Mouse (Mus musculus): ENCODE measurements around the gene Sec22b. TPM values are rescaled to one million over a fixed set of nuclear protein-coding genes. Genes with fewer than 3 reads are reported as not detected.

Gene Sec22b
- 119 and 122 TPM in 2 replicates for polyA plus RNA-seq (2016; fragmentation: Nextera tagmentation; extraction: Ambion mirVana)

GRCm38 (mm10) chr3:97900516-97901490 is at the start of gene Sec22b:
Gene Sec22b (plus strand): TSS chr3:97901190.
- Histone ChIP-seq H3K36me3 (replicated peaks) (no peaks in the 10 kb centered on the region), H3K27ac (replicated peaks) (peak within 1 kb of the TSS; percentile 88), H3K4me1 (peaks cover 36% of the 10 kb centered on the region), H3K27me3 (replicated peaks; ENCODE audit: low read depth, poor library complexity, severe bottlenecking) (no peaks in the 10 kb centered on the region), H3K9me3 (no peaks in the 10 kb centered on the region), H3K4me3 (peak within 1 kb of the TSS; percentile 96)
- 5% methylated on average over 41 of the region's 41 CpGs for WGBS
- DNase-seq (ENCODE audit: low spot score), result peak; percentile 87

GRCm38 (mm10) chr3:97851803-97852202 is 49.2 kb upstream of the Sec22b start:
- no peak overlapping the region for H3K4me3 ChIP-seq
- H3K4me1 ChIP-seq, result 0 out of 2 replicates have a peak, but pooled peaks cover 3% of the 10 kb centered on the region
- no peak for DNase-seq (ENCODE audit: low spot score)
- H3K27ac ChIP-seq (replicated peaks), result no peak overlapping the region
- no peaks in the 10 kb centered on the region for H3K36me3 ChIP-seq (replicated peaks)
- WGBS, result 95% methylated on average over 2 of the region's 2 CpGs
- H3K27me3 ChIP-seq (replicated peaks; ENCODE audit: low read depth, poor library complexity, severe bottlenecking), result no peaks in the 10 kb centered on the region
- H3K9me3 ChIP-seq, result no peaks in the 10 kb centered on the region

- 79% methylated on average over 9 of the region's 9 CpGs for WGBS
- no peaks in the 10 kb centered on the region for H3K4me1 ChIP-seq
- no peak for DNase-seq (ENCODE audit: low spot score)
- no peaks in the 10 kb centered on the region for H3K36me3 ChIP-seq (replicated peaks)
- H3K27ac ChIP-seq (replicated peaks), result no peak overlapping the region
- no peaks in the 10 kb centered on the region for H3K9me3 ChIP-seq
- no peak overlapping the region for H3K4me3 ChIP-seq
- H3K27me3 ChIP-seq (replicated peaks; ENCODE audit: low read depth, poor library complexity, severe bottlenecking), result no peaks in the 10 kb centered on the region
Measured at GRCm38 (mm10) chr3:97854575-97855384, 46.2 kb upstream of the Sec22b start.

- DNase-seq (ENCODE audit: low spot score), result no peak
- H3K27ac ChIP-seq (replicated peaks), result no peak overlapping the region
- H3K4me3 ChIP-seq, result no peak overlapping the region
- H3K27me3 ChIP-seq (replicated peaks; ENCODE audit: low read depth, poor library complexity, severe bottlenecking), result no peaks in the 10 kb centered on the region
- H3K36me3 ChIP-seq (replicated peaks), result no peaks in the 10 kb centered on the region
- no peaks in the 10 kb centered on the region for H3K9me3 ChIP-seq
- no peaks in the 10 kb centered on the region for H3K4me1 ChIP-seq
- 85% methylated on average over 1 of the region's 1 CpGs for WGBS
Measured at GRCm38 (mm10) chr3:97859400-97859799, 41.6 kb upstream of the Sec22b start.

- peaks cover 11% of the 10 kb centered on the region for H3K27me3 ChIP-seq (replicated peaks; ENCODE audit: low read depth, poor library complexity, severe bottlenecking)
- no peak overlapping the region for H3K4me3 ChIP-seq
- DNase-seq (ENCODE audit: low spot score), result no peak
- H3K27ac ChIP-seq (replicated peaks), result no peak overlapping the region
- H3K9me3 ChIP-seq, result no peaks in the 10 kb centered on the region
- H3K36me3 ChIP-seq (replicated peaks), result no peaks in the 10 kb centered on the region
- H3K4me1 ChIP-seq, result no peaks in the 10 kb centered on the region
- WGBS, result 91% methylated on average over 7 of the region's 7 CpGs
Measured at GRCm38 (mm10) chr3:97860820-97861451, 40.1 kb upstream of the Sec22b start.

GRCm38 (mm10) chr3:97866696-97867095 is 34.3 kb upstream of the Sec22b start:
- Histone ChIP-seq H3K36me3 (replicated peaks) (no peaks in the 10 kb centered on the region), H3K9me3 (no peaks in the 10 kb centered on the region), H3K4me3 (peak overlapping the region; percentile 64), H3K27me3 (replicated peaks; ENCODE audit: low read depth, poor library complexity, severe bottlenecking) (peaks cover 55% of the 10 kb centered on the region), H3K27ac (replicated peaks) (no peak overlapping the region), H3K4me1 (peaks cover 16% of the 10 kb centered on the region)
- no peak for DNase-seq (ENCODE audit: low spot score)
- WGBS, result 53% methylated on average over 4 of the region's 4 CpGs

- no peak overlapping the region for H3K27ac ChIP-seq (replicated peaks)
- H3K27me3 ChIP-seq (replicated peaks; ENCODE audit: low read depth, poor library complexity, severe bottlenecking), result peaks cover 55% of the 10 kb centered on the region
- no peaks in the 10 kb centered on the region for H3K9me3 ChIP-seq
Measured at GRCm38 (mm10) chr3:97867221-97868023, 33.6 kb upstream of the Sec22b start.

GRCm38 (mm10) chr3:97868024-97868689 is 32.8 kb upstream of the Sec22b start:
- WGBS, result 3% methylated on average over 42 of the region's 42 CpGs
- Histone ChIP-seq H3K27ac (replicated peaks) (no peak overlapping the region), H3K36me3 (replicated peaks) (no peaks in the 10 kb centered on the region), H3K27me3 (replicated peaks; ENCODE audit: low read depth, poor library complexity, severe bottlenecking) (peaks cover 55% of the 10 kb centered on the region), H3K4me3 (peak overlapping the region; percentile 64), H3K4me1 (peaks cover 16% of the 10 kb centered on the region), H3K9me3 (no peaks in the 10 kb centered on the region)
- peak; percentile 75 for DNase-seq (ENCODE audit: low spot score)

More at GRCm38 (mm10) chr3:97867221-97868023, 33.6 kb upstream of the Sec22b start:
- Histone ChIP-seq H3K36me3 (replicated peaks) (no peaks in the 10 kb centered on the region), H3K4me1 (peaks cover 16% of the 10 kb centered on the region), H3K4me3 (peak overlapping the region; percentile 64)
- 2% methylated on average over 28 of the region's 28 CpGs for WGBS
- peak; percentile 32 for DNase-seq (ENCODE audit: low spot score)

- 49% methylated on average over 5 of the region's 5 CpGs for WGBS
- Histone ChIP-seq H3K27me3 (replicated peaks; ENCODE audit: low read depth, poor library complexity, severe bottlenecking) (peaks cover 55% of the 10 kb centered on the region), H3K36me3 (replicated peaks) (no peaks in the 10 kb centered on the region), H3K9me3 (no peaks in the 10 kb centered on the region), H3K27ac (replicated peaks) (no peak overlapping the region), H3K4me3 (no peak overlapping the region), H3K4me1 (peaks cover 16% of the 10 kb centered on the region)
- no peak for DNase-seq (ENCODE audit: low spot score)
Measured at GRCm38 (mm10) chr3:97868733-97869132, 32.3 kb upstream of the Sec22b start.

- 71% methylated on average over 4 of the region's 4 CpGs for WGBS
Measured at GRCm38 (mm10) chr3:97869730-97870129, 31.3 kb upstream of the Sec22b start.

GRCm38 (mm10) chr3:97874777-97875176 is 26.2 kb upstream of the Sec22b start:
- Histone ChIP-seq H3K9me3 (no peaks in the 10 kb centered on the region), H3K4me3 (no peak overlapping the region), H3K4me1 (peaks cover 12% of the 10 kb centered on the region; the same call in 1 of the 2 replicates), H3K36me3 (replicated peaks) (no peaks in the 10 kb centered on the region), H3K27ac (replicated peaks) (no peak overlapping the region), H3K27me3 (replicated peaks; ENCODE audit: low read depth, poor library complexity, severe bottlenecking) (0 out of 2 replicates have a peak, but pooled peaks cover 6% of the 10 kb centered on the region)
- WGBS, result 19% methylated on average over 5 of the region's 5 CpGs
- no peak for DNase-seq (ENCODE audit: low spot score)

More at GRCm38 (mm10) chr3:97869730-97870129, 31.3 kb upstream of the Sec22b start:
- Histone ChIP-seq H3K4me3 (no peak overlapping the region), H3K27me3 (replicated peaks; ENCODE audit: low read depth, poor library complexity, severe bottlenecking) (peaks cover 55% of the 10 kb centered on the region), H3K9me3 (no peaks in the 10 kb centered on the region), H3K36me3 (replicated peaks) (no peaks in the 10 kb centered on the region), H3K4me1 (peaks cover 17% of the 10 kb centered on the region), H3K27ac (replicated peaks) (no peak overlapping the region)
- no peak for DNase-seq (ENCODE audit: low spot score)
